Mouse (Mus musculus) cerebellum, postnatal 10 days (tissue): ENCODE measurements around the gene Cpsf6.
A peak's percentile ranks its signal among the peaks of the same experiment; 100 is the strongest.
"Not testable (repeated sequence)": the region's sequence is repeated elsewhere in the genome, so short reads cannot be mapped to it uniquely, and the experiment has no call there.

Source experiments
- DNase-seq, 2 experiments: peaks; one replicate each; pipeline ENCODE4 v3.0.0; 2021; ENCODE audit warnings: mixed read lengths in 2 of 2

Cpsf6 gene

DNA sequence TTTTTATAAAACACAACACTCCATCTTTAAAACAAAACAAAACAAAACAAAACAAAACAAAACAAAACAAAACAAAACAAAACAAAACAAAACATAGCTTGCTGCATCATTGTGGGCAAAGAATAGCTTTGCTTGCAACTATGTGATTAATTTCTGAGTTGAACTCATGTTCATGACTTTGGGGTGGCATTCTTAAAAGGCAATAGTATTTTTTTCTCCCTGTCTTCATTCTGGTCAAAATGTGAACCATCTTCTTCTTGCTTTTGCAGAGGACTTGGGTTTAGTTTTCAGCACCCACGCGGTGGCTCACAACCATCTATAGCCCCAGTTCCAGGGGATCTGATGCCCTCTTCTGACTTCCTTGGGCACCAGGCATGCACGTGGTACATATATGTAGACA, 20.0 kb upstream of the Cpsf6 start:
- no peak for DNase-seq

DNA sequence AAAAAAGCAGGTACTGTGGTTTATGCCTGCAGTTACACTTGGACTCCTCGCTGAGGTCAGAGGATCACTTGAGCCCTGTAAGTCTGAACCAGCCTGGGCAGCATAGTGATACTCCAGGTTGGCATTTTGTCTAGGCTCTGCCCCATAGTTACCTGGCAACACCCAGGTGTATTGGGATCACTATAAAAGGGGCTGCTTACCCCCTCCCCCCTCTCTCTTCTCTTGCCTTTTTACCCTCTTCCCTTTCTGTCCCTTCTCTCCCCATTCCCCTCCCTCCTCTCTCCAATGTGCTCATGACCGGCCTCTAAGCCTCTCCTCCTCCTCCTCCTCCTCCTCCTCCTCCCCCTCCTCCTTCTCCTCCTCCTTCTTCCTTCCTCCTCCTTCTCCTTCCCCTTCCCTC, 19.4 kb upstream of the Cpsf6 start:
- DNase-seq: no peak

DNA sequence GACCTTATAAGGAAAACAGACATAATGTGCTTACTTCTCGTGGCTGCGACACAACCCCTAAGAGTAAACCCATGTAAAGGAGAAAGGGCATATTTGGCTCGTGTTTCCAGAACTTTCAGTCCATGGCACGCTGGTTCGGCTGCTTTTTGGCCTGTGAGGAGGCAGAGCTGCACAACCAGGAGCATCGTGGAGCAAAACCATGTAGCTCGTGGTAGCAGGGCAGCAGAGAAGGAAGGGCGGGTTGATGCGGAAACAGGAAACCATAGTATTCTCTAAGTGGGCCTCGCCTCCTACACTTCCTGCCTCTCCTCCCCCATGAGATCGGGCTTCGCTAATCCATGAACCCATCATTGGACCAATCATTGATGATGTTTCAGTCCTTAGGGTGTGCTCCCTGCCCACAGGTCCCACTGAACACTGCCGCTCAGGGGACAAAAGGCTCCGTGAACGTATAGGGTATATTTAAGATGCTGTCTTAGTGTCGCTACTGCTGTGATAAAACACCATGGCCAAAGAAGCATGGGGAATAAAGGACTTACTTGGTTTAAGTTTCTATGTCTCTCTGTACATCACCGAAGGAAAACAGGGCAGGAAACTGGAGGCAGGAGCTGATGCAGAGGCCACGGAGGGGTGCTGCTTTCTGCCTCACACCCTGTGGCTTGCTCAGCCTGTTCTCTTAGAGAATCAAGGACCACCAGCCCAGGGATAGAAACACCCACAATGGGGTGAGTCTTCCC, 18.4 kb upstream of the Cpsf6 start:
- no peak for DNase-seq

DNA sequence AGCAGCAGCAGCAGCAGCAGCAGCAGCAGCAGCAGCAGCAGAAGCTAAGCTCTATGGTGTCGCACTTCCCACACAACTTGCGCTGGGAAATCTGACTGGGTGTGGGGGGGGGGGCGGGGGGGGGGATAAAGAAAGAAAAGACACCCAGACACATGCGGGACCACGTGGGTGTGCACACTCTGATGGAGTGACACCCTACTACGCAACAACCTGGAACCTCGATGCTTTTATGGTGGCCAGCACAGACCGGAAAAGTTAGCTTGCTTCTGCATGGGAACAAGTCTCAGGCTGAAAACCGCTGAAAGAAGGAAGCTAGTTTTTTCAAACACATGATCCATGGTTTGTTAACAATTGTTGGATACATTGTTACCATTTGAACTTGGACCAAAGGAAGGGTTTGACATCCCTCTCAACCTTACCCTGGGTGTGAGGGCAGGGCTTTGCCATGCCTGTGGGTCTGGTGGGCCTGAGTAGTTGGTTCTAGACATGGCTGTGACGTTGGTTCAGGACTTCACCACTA, 17.4 kb upstream of the Cpsf6 start:
- DNase-seq: no peak

- DNase-seq: no peak
These were observed 16.7 kb upstream of the Cpsf6 start for GRCm38 (mm10) chr10:117396386-117397048.

- DNase-seq: no peak
These were observed 16.0 kb upstream of the Cpsf6 start for GRCm38 (mm10) chr10:117395801-117396200.

DNA sequence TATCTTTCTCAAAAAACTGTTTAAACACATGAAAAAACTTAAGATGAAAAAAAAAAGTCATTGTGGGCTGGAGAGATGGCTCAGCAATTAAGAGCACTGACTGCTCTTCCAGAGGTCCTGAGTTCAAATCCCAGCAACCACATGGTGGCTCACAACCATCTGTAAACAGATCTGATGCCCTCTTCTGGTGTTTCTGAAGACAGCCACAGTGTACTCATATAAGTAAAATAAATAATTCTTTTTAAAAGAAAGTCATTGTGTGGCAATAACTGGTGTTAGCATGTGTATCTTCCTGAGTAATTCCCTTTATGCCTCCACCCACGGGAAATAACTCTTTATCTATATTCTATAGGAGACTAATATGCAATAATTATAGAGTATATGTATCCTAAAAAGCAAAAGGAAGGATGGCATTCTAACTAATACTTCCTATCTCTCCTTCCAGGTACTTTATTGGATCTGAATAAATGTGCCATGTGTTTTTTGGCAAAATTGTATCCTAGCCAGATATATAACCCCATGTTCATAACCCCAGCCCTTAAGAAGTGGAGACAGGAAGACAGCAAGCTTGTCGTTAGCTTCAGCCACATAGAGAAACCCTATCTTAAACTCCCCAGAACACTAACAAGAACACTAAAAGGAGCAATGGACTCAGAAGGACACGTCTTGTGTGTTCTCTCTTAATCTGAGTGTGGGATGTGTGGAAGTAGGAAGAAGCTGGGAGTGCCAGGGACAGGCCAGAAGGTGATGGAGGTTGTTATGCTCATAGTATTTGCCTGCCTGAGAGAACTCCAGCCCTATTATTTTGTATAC, 15.1 kb upstream of the Cpsf6 start:
- no peak for DNase-seq

- no peak for DNase-seq
These were observed 14.1 kb upstream of the Cpsf6 start for GRCm38 (mm10) chr10:117393891-117394395.

GRCm38 (mm10) chr10:117393196-117393890, 13.5 kb upstream of the Cpsf6 start:
- peak in 1 of 2 experiments; percentile 15 for DNase-seq

DNA sequence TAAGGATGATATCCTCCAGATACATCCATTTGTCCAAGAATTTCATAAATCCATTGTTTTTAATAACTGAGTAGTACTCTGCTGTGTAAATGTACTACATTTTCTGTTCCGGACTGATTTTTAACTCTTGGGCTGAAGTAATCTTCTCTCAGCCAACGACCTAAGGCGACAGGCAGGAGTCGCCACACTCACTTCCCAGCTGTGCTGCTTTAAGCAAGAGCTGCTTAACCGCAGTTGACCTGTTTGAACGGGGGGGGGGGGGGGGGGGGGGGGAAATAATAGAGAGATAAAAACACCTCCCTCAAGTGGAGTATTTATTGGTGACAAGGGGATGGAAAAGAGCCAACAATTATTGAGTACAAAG, 13.0 kb upstream of the Cpsf6 start:
- DNase-seq: no peak

GRCm38 (mm10) chr10:117392397-117392796, 12.6 kb upstream of the Cpsf6 start:
- not testable (repeated sequence) for DNase-seq

GRCm38 (mm10) chr10:117391801-117392200, 12.0 kb upstream of the Cpsf6 start:
- no peak for DNase-seq

GRCm38 (mm10) chr10:117391057-117391456, 11.2 kb upstream of the Cpsf6 start:
- DNase-seq: no peak

GRCm38 (mm10) chr10:117389904-117390875, 10.4 kb upstream of the Cpsf6 start:
- DNase-seq: no peak

DNA sequence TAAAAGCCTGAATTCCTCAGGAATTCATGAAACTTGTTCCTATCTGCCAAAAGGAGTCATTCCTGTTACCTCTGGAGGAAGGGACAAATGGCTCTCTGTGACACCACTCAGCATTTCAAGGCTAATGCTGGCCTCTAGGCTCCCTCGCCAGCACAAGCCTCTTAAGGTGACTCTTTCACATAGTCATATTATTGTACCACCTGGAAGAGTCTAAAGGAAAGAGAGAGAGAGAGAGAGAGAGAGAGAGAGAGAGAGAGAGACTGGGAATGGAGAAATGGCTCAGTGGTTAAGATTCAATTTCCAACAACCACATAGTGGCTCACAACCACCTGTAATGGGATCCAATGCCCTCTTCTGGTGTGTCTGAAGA, 9.5 kb upstream of the Cpsf6 start:
- no peak for DNase-seq

DNA sequence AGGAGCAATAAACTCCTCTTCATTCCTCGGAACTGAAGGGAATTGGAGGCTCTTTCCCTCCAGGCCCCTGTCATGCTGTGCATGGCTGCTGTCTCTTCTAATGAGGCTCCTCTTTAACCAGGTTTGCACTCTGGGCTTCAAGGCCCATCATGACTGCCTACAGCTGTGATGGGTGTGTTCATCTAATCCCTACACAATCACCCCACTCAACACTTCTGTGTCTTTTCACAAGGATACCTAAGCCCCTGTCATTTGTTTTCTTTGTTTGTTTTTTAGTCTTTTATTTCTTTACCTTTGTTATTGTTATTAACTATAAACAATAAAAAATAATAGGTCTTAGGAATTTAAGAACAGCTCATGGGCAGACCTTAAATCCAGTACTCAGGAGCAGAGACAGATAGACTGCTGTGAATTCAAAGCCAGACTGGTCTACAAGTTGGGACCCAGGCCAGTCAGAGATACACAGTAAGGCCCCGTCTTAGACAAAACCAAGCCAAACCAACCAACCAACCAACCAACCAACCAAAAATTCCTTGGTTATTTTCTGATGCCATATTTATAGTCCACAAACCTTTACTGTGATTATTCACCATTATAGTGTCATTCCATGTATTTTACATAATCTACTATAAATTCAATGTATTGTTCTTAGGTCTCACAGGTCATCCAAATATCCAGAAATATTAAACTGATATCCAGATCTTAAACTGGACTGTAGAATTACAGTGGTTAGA, 9.0 kb upstream of the Cpsf6 start:
- DNase-seq: no peak

- DNase-seq: not testable (repeated sequence)
These were observed 8.3 kb upstream of the Cpsf6 start for GRCm38 (mm10) chr10:117387961-117388636.

DNA sequence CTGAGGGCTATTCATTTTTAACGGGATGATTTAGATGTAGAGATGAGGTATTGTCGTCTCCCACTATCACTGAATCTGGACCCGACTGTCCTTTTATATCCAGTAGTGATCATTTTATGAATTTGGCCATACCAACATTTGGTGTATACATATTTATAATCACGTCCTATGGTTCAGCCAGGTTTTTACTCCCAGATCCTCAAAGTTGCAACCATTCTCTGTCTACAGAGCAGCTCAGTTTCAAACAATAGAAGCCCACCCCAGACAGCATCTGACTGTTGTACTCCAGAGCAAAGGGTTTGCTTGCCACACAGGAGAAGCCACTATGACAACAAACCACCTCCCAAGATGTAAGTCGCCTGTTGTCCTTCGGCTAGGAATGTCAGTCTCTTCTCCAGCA, 7.2 kb upstream of the Cpsf6 start:
- no peak for DNase-seq

DNA sequence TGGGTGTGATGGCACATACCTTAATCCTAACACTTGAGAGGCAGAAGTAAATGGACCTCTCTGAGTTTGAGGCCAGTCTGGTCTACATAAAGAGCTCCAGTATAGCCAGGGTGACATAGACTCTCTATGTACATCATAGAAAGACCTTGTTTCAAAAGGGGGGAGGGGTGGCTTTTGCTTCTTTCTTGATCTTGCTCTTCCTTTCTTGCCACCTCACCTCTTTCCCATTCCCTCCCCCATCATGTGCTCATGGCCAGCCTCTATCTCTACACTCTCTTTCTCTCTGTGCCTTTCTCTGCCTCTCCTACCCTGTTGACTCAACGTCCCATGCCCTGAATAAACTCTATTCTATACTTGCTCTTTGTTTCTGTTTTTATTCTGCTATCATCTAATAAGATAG, 6.4 kb upstream of the Cpsf6 start:
- no peak for DNase-seq

GRCm38 (mm10) chr10:117385431-117385830, 5.6 kb upstream of the Cpsf6 start:
- DNase-seq: no peak
